Mouse (Mus musculus): ENCODE measurements around the gene Rhbdf1.
"Not testable (repeated sequence)": the region's sequence is repeated elsewhere in the genome, so short reads cannot be mapped to it uniquely, and the experiment has no call there.

Gene Rhbdf1

GRCm38 (mm10) chr11:32221225-32221950 lies 712 bp downstream of the Rhbdf1 start:
- in situ Hi-C loops (cut with MboI, MseI): no loop called here

- in situ Hi-C loops (cut with MboI, MseI): no loop called here
These were observed 1.4 kb downstream of the Rhbdf1 start for GRCm38 (mm10) chr11:32220607-32221224.

DNA sequence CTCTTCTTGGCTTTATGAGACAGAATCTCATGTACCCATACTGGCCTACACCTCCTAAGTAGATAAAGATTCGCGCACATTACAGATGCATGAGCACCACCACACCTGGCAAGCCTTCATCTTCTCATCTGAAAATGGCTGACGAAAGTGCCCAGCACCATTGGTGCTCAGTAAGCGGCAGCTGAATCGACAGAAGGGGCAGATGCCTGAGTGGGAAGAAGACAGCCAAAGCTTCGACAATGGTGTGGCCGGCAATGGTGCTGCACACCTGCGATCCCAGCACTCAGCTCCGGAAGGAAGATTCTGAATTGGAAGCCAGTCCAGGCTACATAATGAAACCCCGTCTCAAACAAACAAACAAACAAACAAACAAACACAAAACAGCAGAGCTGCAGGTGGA lies 2.8 kb downstream of the Rhbdf1 start:
- in situ Hi-C loops (cut with MboI, MseI): no loop called here

DNA sequence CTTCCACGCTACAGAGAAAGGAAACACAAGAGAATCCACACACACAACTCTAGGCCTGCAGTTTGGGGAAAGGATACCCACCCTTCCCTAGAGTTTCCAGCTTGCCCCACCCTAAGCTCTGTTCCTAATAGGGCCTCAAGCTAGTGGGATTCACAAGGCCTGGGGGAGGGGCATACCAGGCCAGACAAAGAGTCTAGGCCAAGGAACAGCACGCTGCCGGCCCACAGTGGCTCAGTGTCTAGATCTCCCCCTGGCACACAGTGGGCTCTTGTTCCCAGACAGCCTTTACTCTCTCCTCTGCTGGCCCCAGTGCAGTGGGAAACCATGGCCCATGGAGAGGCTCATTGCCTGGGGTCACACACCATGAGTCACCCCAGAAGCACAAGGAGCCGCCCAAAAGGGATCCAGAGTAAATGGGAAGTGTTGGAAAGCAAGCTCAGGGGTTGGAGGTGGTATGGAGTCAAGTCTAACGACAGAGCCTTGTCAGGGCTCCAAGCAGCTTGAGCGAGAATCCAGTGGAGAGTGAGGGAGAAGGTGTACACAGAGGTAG lies 3.5 kb downstream of the Rhbdf1 start:
- in situ Hi-C loops (cut with MboI, MseI): no loop called here

DNA sequence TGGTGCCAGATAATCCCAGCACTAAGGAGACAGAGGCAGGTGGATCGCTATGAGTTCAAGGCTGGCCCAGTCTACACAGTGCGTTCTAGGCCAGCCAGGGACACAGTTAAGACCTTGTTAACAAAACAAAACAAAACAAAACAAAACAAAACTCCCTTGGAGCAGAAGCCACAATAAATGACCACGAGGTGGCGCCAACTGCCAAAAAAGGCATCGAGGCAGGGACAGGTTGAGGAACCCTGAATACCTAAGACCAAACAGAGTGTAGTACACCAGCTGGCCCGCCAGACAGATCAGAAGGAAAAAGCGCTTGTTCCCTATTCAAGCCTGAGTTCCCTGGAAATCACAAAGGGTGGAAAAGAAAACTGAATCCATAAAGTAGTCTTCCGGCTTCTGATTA lies 5.2 kb downstream of the Rhbdf1 start:
- in situ Hi-C loops (cut with MboI, MseI): no loop called here

GRCm38 (mm10) chr11:32215372-32216162 lies 6.5 kb downstream of the Rhbdf1 start:
- in situ Hi-C loops (cut with MboI, MseI): no loop called here

DNA sequence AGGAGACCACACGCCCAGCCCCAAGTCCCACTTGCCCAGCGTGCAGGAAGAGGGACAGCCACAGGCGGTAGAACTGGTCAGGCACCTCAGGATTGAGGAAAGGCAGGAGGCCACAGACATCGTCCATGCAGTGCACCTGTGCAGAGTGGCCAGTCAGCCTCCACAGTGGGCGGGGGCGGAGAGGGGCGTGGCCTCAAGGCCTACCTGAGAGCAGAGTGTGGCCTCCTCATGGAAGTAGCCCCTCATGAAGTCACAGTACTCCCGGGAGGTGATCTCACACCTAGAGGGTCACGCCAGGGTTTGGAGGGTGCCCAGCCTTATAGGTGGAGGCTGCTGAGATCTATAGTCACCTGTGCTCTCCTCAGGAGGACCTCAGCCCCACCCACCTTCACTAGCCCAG lies 11.5 kb downstream of the Rhbdf1 start:
- in situ Hi-C loops (cut with MboI, MseI): no loop called here

GRCm38 (mm10) chr11:32205058-32205873 lies 16.8 kb downstream of the Rhbdf1 start, which contains the start of gene Snrnp25:
TSS of gene Snrnp25 (plus strand) at chr11:32205415.
- in situ Hi-C loops (cut with MboI, MseI): loop anchor here (5.0 kb wide), 1 partner anchor 342 kb away; no protein-coding TSS in a partner anchor

- in situ Hi-C loops (cut with MboI, MseI): no loop called here
These were observed 20.0 kb downstream of the Rhbdf1 start for GRCm38 (mm10) chr11:32201922-32202685.

DNA sequence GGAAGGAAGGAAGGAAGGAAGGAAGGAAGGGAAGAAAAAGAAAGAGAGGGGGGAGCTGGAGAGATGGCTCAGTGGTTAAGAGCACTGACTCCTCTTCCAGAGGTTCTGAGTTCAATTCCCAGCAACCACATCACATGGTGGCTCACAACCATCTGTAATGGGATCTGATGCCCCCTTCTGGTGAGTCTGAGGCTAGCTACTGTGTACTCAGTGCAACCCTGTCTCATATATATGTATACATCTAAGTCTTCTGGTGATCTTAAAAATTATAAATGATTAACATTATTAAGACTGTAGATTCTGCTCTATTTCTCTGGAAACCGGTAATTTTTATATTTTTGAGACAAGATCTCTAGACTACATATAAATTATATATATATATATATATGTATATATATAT lies 21.1 kb downstream of the Rhbdf1 start:
- in situ Hi-C loops (cut with MboI, MseI): not testable (repeated sequence)

GRCm38 (mm10) chr11:32200075-32200601 lies 22.0 kb downstream of the Rhbdf1 start, which contains the start of gene Il9r:
TSS of gene Il9r (minus strand) at chr11:32200279.
- in situ Hi-C loops (cut with MboI, MseI): no loop called here

GRCm38 (mm10) chr11:32199230-32199629 lies 22.9 kb downstream of the Rhbdf1 start:
- in situ Hi-C loops (cut with MboI, MseI): no loop called here

GRCm38 (mm10) chr11:32198256-32198955 lies 23.7 kb downstream of the Rhbdf1 start:
- in situ Hi-C loops (cut with MboI, MseI): no loop called here

- in situ Hi-C loops (cut with MboI, MseI): no loop called here
These were observed 24.3 kb downstream of the Rhbdf1 start for GRCm38 (mm10) chr11:32197766-32198165.

GRCm38 (mm10) chr11:32196727-32197126 lies 25.4 kb downstream of the Rhbdf1 start:
- in situ Hi-C loops (cut with MboI, MseI): no loop called here

GRCm38 (mm10) chr11:32195867-32196540 lies 26.1 kb downstream of the Rhbdf1 start:
- in situ Hi-C loops (cut with MboI, MseI): no loop called here

GRCm38 (mm10) chr11:32194626-32195025 lies 27.5 kb downstream of the Rhbdf1 start:
- in situ Hi-C loops (cut with MboI, MseI): no loop called here

DNA sequence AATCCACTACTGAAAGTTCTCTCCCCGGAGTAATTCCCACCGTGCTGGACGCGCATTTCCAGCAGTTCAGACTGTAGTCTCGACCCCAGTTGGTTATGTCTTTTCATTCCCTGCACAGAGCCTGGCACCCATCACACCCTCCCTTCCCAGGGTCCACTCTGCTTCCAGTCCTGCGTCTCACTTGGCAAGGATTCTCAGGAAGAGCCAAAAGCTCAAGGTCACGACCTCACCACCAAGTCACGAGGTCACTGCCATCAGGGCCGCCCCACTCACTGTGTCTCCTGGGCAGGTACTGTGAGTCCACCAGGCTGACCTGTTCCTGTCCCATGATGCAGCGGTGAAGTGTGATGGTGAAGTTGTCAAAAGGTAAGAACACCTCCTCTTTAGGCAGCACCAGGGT lies 28.0 kb downstream of the Rhbdf1 start:
- in situ Hi-C loops (cut with MboI, MseI): no loop called here

DNA sequence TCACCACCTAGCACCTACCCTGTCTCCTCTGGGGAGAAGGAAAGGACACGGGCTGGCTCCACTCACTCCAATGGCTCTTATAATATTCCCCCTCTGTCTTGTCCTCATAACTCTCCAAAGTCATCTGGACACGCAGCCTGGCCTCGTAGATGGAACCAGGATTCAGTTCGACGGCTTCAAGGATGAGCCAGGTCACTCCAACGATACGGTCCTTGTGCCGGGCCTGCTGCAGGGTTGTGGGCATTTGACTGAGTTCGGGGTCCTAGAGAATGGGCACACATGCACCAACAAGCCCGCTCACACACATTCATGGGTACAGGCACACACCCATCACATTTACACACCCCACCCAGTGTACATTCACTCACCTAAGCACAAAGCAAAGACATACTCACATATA lies 28.9 kb downstream of the Rhbdf1 start:
- in situ Hi-C loops (cut with MboI, MseI): no loop called here

Measured in T-helper 2 cell (primary cell).